Mouse (Mus musculus): ENCODE results near the gene Cdk9.

The Cdk9 gene

DNA sequence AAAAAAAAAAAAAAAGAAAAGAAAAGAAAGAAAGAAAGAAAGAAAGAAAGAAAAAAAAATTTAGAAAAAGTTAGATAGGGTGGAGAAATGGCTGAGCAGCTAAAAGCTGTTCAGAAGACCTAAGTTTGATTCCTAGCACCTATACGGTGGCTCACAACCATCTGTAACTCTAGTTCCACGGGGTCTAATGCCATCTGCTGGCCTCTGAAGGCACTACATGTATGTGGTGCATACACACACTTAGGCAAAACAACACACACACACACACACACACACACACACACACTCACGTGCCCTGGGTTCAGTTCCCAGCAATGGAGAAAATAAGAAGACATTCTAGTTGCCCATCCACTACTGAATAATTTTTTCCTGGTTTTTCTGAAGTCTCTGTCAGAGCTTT is 36.1 kb downstream of the Cdk9 start:
- no peak for DNase-seq (ENCODE audit: low spot score)

DNA sequence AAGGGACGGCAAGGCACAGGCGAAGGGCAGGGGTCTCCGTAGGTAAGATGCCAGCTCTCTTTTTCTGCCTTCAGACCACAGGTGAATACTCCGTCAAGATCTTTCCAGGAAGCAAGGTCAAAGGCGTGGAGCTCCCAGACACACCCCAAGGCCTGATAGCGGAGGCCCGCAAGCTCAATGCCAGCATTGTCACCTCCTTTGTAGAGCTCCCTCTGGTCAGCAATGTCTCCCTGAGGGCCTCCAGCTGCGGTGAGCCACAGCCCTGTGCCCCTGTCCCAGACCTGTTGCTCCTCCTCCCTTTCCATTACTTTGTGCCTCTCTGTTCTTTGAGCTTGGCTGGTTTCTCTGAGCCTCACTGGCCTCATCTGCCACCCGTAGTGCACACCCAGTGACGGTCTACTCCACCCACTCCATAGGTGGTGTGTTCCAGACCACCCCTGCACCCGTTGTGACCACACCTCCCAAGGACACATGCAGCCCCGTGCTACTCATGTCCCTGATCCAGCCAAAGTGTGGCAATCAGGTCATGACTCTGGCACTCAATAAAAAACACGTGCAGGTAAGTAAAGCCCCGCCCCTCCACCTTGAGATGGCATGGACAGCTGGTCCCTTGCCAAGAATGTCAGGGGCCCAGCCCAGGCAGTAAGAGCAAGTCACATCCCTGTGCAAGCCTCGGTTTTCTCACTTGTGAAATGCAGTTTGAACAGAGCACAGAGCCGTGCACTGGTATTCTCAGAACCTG is 39.5 kb downstream of the Cdk9 start:
- no peak for DNase-seq (ENCODE audit: low spot score)

DNA sequence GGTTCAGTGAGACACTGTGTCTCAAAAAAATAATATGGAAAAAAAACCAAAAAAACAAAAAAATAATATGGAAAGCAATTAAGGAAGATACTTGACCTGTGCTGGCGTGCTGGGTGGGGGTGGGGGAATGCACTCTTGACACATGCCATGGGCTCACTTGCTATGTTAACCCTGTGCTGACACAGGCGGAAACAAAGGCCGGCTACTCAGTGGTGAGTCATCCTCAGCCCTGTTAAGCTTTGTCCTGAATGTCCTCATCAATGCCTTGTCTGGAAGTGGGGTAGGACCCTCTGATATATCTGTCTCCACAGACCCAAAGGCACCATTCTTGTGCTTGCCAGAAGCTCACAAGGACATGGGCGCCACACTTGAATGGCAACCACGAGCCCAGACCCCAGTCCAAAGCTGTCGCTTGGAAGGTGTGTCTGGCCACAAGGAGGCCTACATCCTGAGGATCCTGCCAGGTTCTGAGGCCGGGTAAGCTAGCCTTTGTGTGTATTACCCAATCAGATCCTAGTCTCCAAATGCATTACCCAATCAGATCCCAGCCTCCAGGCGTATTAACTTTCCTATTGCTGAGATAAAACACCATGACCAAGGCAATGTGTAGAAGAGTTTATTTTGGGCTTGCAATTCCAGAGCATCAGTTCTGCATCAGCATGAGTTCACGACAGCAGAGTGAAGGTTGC is 40.8 kb downstream of the Cdk9 start:
- no peak for DNase-seq (ENCODE audit: low spot score)

DNA sequence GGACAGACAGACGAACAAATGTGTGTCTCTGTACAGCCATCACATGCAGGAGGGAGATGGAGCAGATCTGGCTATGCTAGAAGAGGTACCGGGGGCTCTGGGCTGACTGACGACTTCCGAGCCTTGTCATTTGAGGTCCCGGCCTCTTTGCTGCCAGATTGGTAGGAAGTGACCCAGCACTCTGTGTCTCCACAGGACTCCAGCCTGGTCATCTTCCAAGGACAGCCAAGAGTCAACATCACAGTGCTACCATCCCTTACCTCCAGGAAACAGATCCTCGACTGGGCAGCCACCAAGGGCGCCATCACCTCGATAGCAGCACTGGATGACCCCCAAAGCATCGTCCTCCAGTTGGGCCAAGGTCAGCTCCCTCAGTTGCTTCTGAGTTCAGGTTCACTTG is 41.7 kb downstream of the Cdk9 start:
- no peak for DNase-seq (ENCODE audit: low spot score)

DNA sequence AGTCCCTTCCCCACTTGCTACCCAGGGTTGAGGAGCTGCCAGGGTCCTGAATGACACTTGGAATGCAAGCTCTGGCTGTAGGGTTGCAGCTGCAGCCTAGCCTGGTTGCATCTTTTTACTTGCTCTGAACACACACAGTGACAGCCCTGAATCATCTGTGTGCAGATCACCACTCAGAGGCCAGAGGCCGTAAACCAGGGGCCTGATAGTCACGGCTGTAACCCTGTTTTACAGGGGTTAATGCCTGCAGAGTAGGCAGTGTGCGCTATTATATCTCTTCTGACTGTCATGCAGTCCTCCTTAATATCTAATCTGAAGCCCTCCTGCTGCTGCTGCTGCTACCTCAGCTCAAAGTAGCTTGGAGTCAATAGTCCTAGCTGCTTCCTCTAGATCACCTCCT is 43.0 kb downstream of the Cdk9 start:
- no peak for DNase-seq (ENCODE audit: low spot score)

DNA sequence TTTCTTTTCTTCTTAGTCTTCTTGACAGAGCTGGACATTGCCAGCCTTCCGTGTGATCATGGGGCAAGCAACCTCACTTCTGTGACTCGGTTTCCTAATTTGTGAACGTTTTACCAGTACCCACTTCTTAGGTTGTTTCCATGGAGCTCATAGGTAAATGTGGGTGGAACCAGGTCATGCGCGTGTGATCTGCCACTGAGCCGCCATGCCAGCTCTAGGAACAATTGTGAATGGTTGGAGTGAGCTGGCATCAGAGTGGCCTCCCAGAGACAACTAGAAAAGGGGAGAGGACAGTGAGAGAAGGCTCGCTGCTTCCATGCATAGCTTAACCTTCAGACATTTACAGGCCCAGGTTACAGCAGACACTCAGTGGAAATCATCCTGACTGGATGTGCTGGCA is 44.7 kb downstream of the Cdk9 start:
- no peak for DNase-seq (ENCODE audit: low spot score)

DNA sequence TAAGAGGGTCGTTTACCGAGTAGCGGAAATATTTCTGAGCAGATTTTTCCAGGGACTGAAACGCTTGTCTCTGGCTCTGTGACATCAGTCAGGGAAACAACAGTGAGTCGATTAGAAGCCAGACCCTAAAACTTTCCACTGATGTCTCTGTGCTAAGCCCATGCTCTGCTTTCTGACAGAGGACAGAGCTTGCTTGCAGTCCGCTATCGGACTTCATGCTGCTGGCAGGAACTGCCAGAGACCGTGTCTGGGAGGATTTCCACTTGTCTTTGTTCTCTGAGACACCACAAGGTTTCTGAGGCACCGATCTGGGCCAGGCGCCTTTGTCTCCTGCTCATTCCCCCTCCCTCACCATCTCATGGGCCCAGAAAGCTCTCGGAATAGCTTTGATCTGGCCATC is 45.1 kb downstream of the Cdk9 start:
- no peak for DNase-seq (ENCODE audit: low spot score)

DNA sequence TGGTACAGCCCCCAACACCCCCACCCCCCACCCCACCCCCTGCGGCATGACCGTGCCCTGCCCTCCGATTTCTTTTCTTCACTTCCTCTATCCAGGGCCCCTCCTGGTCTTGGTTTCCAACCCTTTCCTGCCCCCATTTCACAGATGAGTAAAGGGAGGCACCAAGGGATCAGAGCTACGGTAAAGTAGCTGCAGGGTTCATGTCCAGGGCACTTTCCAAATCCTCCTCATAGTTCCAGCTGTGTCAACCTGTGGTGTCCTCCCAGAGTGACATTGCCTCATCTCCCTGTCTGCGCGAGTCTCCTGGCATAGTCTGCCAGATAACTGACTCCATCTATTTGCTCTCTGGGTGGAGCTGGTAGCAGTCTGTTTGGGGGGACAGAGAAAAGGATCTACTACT is 47.0 kb downstream of the Cdk9 start:
- DNase-seq (ENCODE audit: low spot score), result no peak

DNA sequence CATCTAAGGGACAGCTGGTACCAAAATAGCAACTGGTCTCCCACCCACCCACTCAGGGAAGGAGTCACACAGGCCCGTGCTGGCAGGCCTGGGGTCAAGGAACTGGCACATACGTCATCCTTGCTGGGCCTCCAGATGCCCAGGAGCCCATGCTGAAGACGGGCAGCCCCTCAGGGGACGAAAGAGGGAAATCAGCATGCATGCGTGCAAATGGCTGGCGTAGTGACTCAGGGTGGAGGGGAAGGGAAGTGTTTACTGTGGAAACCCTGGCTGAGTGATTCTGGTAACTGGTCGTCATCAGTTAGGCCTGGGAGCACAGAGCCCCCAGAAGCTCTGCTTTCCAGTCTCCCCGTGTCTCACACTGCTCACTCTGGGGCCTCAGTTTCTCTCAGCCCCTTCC is 47.5 kb downstream of the Cdk9 start:
- DNase-seq (ENCODE audit: low spot score), result no peak

DNA sequence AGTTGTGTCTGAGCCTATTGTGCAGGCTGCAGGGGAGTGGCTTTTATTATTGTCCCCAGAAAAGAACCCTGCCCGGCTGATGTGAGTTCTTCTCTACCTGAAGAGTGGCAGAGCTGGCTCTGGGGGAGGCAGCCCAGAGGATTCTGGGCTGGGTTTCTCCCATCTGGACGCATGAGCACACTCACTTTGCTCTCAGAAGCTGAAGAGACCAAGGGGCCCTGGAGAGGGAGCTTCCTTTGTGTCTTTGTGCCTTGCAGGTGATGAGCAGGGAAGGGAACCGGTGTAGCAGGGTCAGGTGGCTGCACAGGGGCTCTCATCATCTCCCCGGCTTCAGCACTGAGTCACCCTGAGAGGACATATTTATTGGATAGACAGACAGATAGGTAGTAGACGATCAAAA is 50.6 kb downstream of the Cdk9 start:
- no peak for DNase-seq (ENCODE audit: low spot score)

DNA sequence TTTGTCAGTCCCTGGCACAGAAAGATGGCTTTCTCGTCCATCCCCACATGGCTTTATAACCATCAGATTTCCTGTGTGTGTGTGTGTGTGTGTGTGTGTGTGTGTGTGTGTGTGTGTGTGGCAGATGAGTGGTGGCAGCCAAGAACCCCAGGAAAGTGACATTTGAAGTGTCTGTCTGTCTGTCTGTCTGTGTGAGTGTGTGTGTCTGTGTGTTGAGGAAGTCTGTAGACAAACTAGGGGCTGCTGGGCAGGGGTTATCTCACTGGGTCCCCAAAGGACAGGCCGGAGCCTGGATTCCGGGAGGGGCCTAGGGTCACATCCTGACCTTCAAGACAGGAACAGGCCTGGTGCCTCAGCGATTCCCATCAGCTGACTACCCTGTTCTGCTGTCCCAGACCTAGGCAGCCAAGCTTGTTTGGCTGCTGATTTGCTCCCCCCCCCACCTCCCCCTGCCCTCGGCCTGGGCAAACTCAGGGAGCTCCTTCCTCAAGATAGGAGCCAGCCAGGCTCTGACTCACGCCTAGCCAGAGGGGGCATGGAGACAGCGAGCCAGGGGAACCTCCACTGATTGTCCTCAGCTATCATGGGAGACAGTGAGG is 51.3 kb downstream of the Cdk9 start:
- peak; percentile 44 for DNase-seq (ENCODE audit: low spot score)

DNA sequence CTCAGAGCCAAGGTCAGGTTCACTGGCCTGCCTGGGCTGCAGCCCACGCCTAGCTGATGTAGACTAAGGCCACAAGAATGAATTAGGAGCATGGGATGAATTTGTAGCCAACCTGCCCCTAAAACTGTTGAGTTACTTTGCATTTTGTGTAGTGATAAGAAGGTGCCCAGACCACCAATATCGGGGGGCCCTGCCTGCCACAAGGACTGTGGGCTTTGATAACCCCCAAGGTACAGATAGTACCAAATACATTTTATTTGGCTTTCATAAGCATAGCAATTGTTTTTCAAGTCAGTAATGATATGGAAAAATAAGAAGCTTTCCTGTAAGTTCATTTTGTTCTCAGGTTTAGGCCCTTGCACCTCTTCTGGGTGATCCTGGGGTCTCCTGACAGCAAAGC is 54.0 kb downstream of the Cdk9 start:
- DNase-seq (ENCODE audit: low spot score), result no peak

DNA sequence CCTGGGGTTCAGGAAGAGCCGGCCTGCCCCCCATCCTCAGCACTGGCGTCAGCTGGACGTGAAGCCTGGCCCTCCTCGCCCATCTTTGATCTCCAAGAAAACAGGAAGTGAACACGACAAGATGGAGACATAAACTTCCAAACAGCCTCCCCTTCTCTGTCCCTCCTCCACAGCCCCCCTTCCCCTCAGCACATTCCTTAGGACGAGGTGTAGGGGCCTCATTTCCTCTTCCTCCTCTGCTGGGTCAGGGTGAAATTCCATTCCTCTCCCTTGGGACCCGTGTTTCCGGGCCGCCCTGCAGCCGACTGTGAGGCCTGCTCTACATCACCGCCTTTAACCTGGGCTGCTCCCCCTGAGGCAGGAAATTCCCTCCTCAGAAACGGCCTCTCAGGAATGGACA is 57.0 kb downstream of the Cdk9 start:
- DNase-seq (ENCODE audit: low spot score), result no peak
